Mouse (Mus musculus): ENCODE results near the gene Msto1.
"Not testable (repeated sequence)": the region's sequence is repeated elsewhere in the genome, so short reads cannot be mapped to it uniquely, and the experiment has no call there.

Msto1 gene

DNA sequence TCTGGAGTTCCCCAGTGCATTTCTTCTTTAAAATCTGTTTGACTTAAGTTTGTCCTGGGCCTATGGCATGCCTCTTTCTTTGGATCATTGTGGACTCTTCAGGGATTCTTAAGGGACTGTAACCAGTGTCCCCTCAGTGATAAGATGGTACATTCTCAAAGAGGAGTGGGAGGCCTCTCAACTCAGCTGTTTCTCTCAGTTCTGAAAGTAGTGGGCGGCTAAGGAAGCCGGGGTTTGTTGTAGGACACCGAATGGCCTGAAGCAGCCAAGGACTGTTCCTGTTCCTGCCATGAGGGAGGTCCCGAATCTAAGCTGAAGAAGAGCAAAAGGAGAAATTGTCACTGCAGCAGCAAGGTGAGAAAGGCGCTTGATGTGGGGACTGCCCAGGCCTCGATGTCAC lies 8.6 kb downstream of the Msto1 start:
- no peak for DNase-seq (ENCODE audit: inconsistent ontology term)

DNA sequence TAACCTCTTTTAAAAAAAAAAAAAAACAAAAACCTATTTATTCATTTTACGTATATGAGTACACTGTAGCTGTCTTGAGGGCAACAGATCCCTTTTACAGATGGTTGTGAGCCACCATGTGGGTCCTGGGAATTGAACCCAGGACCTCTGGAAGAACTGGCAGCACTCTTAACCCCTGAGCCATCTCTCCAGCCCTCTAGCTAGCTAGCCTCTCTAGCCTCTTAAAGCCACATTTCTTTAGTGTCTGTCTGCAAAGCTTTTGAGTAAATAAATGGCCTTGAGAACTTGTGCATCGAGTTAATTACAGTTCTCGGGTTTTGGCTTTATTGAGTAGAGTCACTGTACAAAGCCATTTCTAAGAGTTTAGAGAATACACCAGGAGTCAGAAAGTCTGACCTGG lies 9.0 kb downstream of the Msto1 start:
- DNase-seq (ENCODE audit: inconsistent ontology term), result no peak

DNA sequence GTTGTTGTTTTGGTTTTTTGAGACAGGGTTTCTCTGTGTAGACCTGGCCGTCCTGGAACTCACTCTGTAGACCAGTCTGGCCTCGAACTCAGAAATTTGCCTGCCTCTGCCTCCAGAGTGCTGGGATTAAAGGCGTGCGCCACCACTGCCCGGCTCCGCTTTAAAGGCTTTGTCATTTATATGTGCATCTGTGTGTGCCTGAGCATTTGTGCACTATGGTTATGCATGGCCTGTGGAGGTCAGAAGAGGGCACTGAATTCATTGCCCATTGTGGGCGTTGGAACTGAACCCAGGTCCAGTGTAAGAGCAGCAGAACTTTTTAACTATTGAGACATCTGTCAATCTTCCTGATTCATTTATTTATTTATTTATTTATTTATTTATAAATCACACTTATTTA lies 20.8 kb downstream of the Msto1 start:
- DNase-seq (ENCODE audit: inconsistent ontology term), result not testable (repeated sequence)

GRCm38 (mm10) chr3:88882536-88882935 lies 31.3 kb downstream of the Msto1 start:
- not testable (repeated sequence) for DNase-seq (ENCODE audit: inconsistent ontology term)

DNA sequence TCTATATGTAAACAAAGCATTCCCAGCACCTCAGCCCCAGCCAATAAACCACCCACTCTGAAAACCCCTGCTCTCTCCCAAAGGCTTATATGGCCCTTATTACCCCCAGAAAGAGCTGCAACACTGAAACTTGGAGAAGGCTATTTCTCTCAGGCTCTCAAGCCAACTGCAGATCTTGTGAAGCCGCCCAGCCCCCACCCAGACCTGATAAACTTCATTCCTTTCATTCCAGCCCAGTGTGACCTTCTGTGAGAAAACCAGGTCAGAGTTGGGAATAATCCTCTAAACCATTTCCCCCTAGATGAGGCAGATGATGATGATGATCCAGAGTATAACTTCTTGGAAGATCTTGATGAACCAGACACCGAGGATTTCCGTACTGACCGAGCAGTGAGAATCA lies 45.4 kb downstream of the Msto1 start:
- not testable (repeated sequence) for DNase-seq (ENCODE audit: inconsistent ontology term)

- not testable (repeated sequence) for DNase-seq (ENCODE audit: inconsistent ontology term)
These were observed 46.6 kb downstream of the Msto1 start for GRCm38 (mm10) chr3:88867177-88867576.

GRCm38 (mm10) chr3:88866735-88867134 lies 47.1 kb downstream of the Msto1 start:
- DNase-seq (ENCODE audit: inconsistent ontology term), result not testable (repeated sequence)

GRCm38 (mm10) chr3:88862129-88862528 lies 51.7 kb downstream of the Msto1 start:
- DNase-seq (ENCODE audit: inconsistent ontology term), result no peak

GRCm38 (mm10) chr3:88855837-88856236 lies 58.0 kb downstream of the Msto1 start:
- no peak for DNase-seq (ENCODE audit: inconsistent ontology term)
